Comparison of ENCODE assay signal across 13 mouse cellular contexts in genomic region chr11:96947849-96948248, GRCm38 (mm10). TPM values are rescaled to one million over a fixed set of nuclear protein-coding genes. Genes with fewer than 3 reads are reported as not detected.
A peak's percentile ranks its signal among the peaks of the same experiment; 100 is the strongest.
DNase-seq lines count a peak whose midpoint lies in the region; ATAC-seq and TF ChIP-seq lines count a peak whose summit lies in the region.
"Had no signal": no experiment of that assay in that cellular context is flagged by ENCODE, and none has a peak within 500 bp of the region (broad histone marks: within the 10 kb centered on the region; RNA-seq: fewer than 3 reads in every experiment).

No protein-coding gene starts in this region.

- no peak for DNase-seq in heart, adult 8-10 months (ENCODE audit: low spot score)
- DNase-seq in G1E (ENCODE audit: low spot score), result peak; percentile 81
- no peak for DNase-seq in cerebellum, adult 18-20 months
- DNase-seq in right cerebral cortex, postnatal 25 days, result no peak
- no peak for DNase-seq in cerebellum, postnatal 14 days
- DNase-seq: adrenal gland, adult 2 months; kidney, adult 11 months; kidney, postnatal 36 days had no signal

- H3K4me3 ChIP-seq in heart, embryonic 13.5 days, result no peak overlapping the region
- H3K4me3 ChIP-seq in G1E (ENCODE audit: low read depth, low read length), result peak overlapping the region; percentile 64; the same call in 1 of the 2 replicates
- peak overlapping the region; percentile 83 for H3K4me3 ChIP-seq in liver, embryonic 15.5 days (replicated peaks)
- H3K4me3 ChIP-seq: hindbrain, embryonic 10.5 days; limb, embryonic 15.5 days had no signal

- peaks cover 24% of the 10 kb centered on the region for H3K36me3 ChIP-seq in heart, embryonic 13.5 days
- H3K36me3 ChIP-seq in G1E (replicated peaks), result peaks cover 72% of the 10 kb centered on the region
- H3K36me3 ChIP-seq in liver, embryonic 15.5 days (replicated peaks), result peaks cover 44% of the 10 kb centered on the region

- TF ChIP-seq CTCF in G1E (IDR thresholded peaks at IDR 0.05; ENCODE audit: low read depth, low read length), result no peak

- H3K4me2 ChIP-seq in heart, embryonic 13.5 days, result peak overlapping the region; percentile 18
- peak overlapping the region; percentile 95 for H3K4me2 ChIP-seq in liver, embryonic 15.5 days
- H3K4me2 ChIP-seq: limb, embryonic 15.5 days had no signal

- ATAC-seq in heart, embryonic 13.5 days (ENCODE audit: extremely low read depth, insufficient number of reproducible peaks, low FRiP score, low TSS enrichment), result no peak
- peak; percentile 70 for ATAC-seq in G1E (ENCODE audit: extremely low read depth, insufficient number of reproducible peaks, low FRiP score, poor library complexity, severe bottlenecking)
- ATAC-seq in erythroblast, adult 5-6 weeks (replicated peaks; ENCODE audit: low FRiP score, poor library complexity, severe bottlenecking), result peak; percentile 49
- peak; percentile 71 for ATAC-seq in liver, embryonic 15.5 days (ENCODE audit: insufficient read depth)

- no peak overlapping the region for H3K9ac ChIP-seq in heart, embryonic 13.5 days
- H3K9ac ChIP-seq in liver, embryonic 15.5 days, result peak overlapping the region; percentile 70
- H3K9ac ChIP-seq: limb, embryonic 15.5 days had no signal

- H3K4me1 ChIP-seq in heart, embryonic 13.5 days, result peaks cover 22% of the 10 kb centered on the region
- H3K4me1 ChIP-seq in G1E (ENCODE audit: insufficient read depth, low read depth, low read length), result peaks cover 88% of the 10 kb centered on the region
- H3K4me1 ChIP-seq in liver, embryonic 15.5 days (replicated peaks), result peaks cover 89% of the 10 kb centered on the region

- no peaks in the 10 kb centered on the region for H3K9me3 ChIP-seq in heart, embryonic 13.5 days
- no peaks in the 10 kb centered on the region for H3K9me3 ChIP-seq in G1E (replicated peaks)
- no peaks in the 10 kb centered on the region for H3K9me3 ChIP-seq in liver, embryonic 15.5 days (replicated peaks)
- H3K9me3 ChIP-seq: hindbrain, embryonic 10.5 days; limb, embryonic 15.5 days had no signal

- no peaks in the 10 kb centered on the region for H3K27me3 ChIP-seq in heart, embryonic 13.5 days (replicated peaks)
- no peaks in the 10 kb centered on the region for H3K27me3 ChIP-seq in G1E (ENCODE audit: insufficient read depth, low read length)
- H3K27me3 ChIP-seq in liver, embryonic 15.5 days, result no peaks in the 10 kb centered on the region
- H3K27me3 ChIP-seq: limb, embryonic 15.5 days had no signal

- H3K27ac ChIP-seq in heart, embryonic 13.5 days (replicated peaks), result no peak overlapping the region
- H3K27ac ChIP-seq in liver, embryonic 15.5 days (replicated peaks), result peak overlapping the region; percentile 100
- H3K27ac ChIP-seq: hindbrain, embryonic 10.5 days; limb, embryonic 15.5 days had no signal

- WGBS in heart, embryonic 13.5 days, result 65% methylated on average over 4 of the region's 4 CpGs
- WGBS in liver, embryonic 15.5 days (ENCODE audit: insufficient replicate concordance), result 16% methylated on average over 4 of the region's 4 CpGs

RNA-seq across cellular contexts. Expression of gene Pnpo, which starts 4.1 kb away (rescaled TPM):
- polyA plus RNA-seq in heart, embryonic 13.5 days (2015; fragmentation: Nextera tagmentation; extraction: Ambion mirVana), result 53.3 and 55.6 TPM in 2 replicates
- total RNA-seq in heart, adult 8-10 months (2022), result 10 to 100 TPM; 14.9 to 16.6 (median 16.1) TPM
- total RNA-seq in G1E (2014; fragmentation: Nextera tagmentation) (119 and 123 TPM in 2 replicates), G1E (2017) (298 and 340 TPM in 2 replicates)
- polyA plus RNA-seq in G1E (2012), result 64.1 and 97.1 TPM in 2 replicates
- 231 and 288 TPM in 2 replicates for total RNA-seq in erythroblast, adult 5-6 weeks (2015; ENCODE audit: low replicate concordance)
- total RNA-seq in erythroblast, adult 5-6 weeks (2017; ENCODE audit: low replicate concordance), result 381 and 405 TPM in 2 replicates
- polyA plus RNA-seq in liver, embryonic 15.5 days (2015; fragmentation: Nextera tagmentation; extraction: Ambion mirVana), result 719 and 785 TPM in 2 replicates

RNA-seq across cellular contexts. Expression of gene Prr15l, which starts 19.9 kb away (rescaled TPM):
- polyA plus RNA-seq in heart, embryonic 13.5 days (2015; fragmentation: Nextera tagmentation; extraction: Ambion mirVana), result 0.79 and 1.0 TPM in 2 replicates
- total RNA-seq in heart, adult 8-10 months (2022), result 1 to 10 TPM; 1.1 to 1.7 (median 1.5) TPM
- total RNA-seq in G1E (2014; fragmentation: Nextera tagmentation), result not detected in 2 replicates
- 0.05 and 0.17 TPM in 2 replicates for total RNA-seq in G1E (2017)
- 0.11 and 0.17 TPM in 2 replicates for polyA plus RNA-seq in G1E (2012)
- not detected in 2 replicates for total RNA-seq in erythroblast, adult 5-6 weeks (2015; ENCODE audit: low replicate concordance)
- 0.94 and 1.3 TPM in 2 replicates for total RNA-seq in erythroblast, adult 5-6 weeks (2017; ENCODE audit: low replicate concordance)
- polyA plus RNA-seq in liver, embryonic 15.5 days (2015; fragmentation: Nextera tagmentation; extraction: Ambion mirVana), result 5.9 and 6.1 TPM in 2 replicates
- polyA plus RNA-seq: adrenal gland, adult 2 months had no signal

RNA-seq across cellular contexts. Expression of gene Cdk5rap3, which starts 31.6 kb away (rescaled TPM):
- polyA plus RNA-seq in heart, embryonic 13.5 days (2015; fragmentation: Nextera tagmentation; extraction: Ambion mirVana), result 50.4 and 52.4 TPM in 2 replicates
- 10 to 100 TPM; 20.4 to 25.7 (median 22.7) TPM for total RNA-seq in heart, adult 8-10 months (2022)
- total RNA-seq in G1E (2014; fragmentation: Nextera tagmentation) (30.6 and 31.7 TPM in 2 replicates), G1E (2017) (51.3 and 59.3 TPM in 2 replicates)
- 63.6 TPM in 2 replicates for polyA plus RNA-seq in G1E (2012)
- total RNA-seq in erythroblast, adult 5-6 weeks (2015; ENCODE audit: low replicate concordance), result 6.1 and 8.6 TPM in 2 replicates
- total RNA-seq in erythroblast, adult 5-6 weeks (2017; ENCODE audit: low replicate concordance), result 6.8 and 17.3 TPM in 2 replicates
- 33.7 and 40.6 TPM in 2 replicates for polyA plus RNA-seq in liver, embryonic 15.5 days (2015; fragmentation: Nextera tagmentation; extraction: Ambion mirVana)

RNA-seq across cellular contexts. Expression of gene Sp2, which starts 34.9 kb away (rescaled TPM):
- polyA plus RNA-seq in heart, embryonic 13.5 days (2015; fragmentation: Nextera tagmentation; extraction: Ambion mirVana), result 15.8 and 17.8 TPM in 2 replicates
- total RNA-seq in heart, adult 8-10 months (2022), result 10 to 100 TPM in 2 of 4 experiments, 1 to 10 TPM in 2; 7.8 to 13.7 (median 11.0) TPM
- 27.9 and 32.3 TPM in 2 replicates for total RNA-seq in G1E (2014; fragmentation: Nextera tagmentation)
- total RNA-seq in G1E (2017), result 0.99 and 1.6 TPM in 2 replicates
- 46.6 and 54.6 TPM in 2 replicates for polyA plus RNA-seq in G1E (2012)
- 16.1 and 17.1 TPM in 2 replicates for total RNA-seq in erythroblast, adult 5-6 weeks (2015; ENCODE audit: low replicate concordance)
- 4.4 and 6.1 TPM in 2 replicates for total RNA-seq in erythroblast, adult 5-6 weeks (2017; ENCODE audit: low replicate concordance)
- polyA plus RNA-seq in liver, embryonic 15.5 days (2015; fragmentation: Nextera tagmentation; extraction: Ambion mirVana), result 17.6 and 18.0 TPM in 2 replicates

Comparison
In these comparisons a context has a peak if more than half of its experiments do, and no peak if none do; other contexts are left out.
1. RNA of gene Pnpo, which starts 4.1 kb away (total RNA-seq): 231 to 405 TPM in erythroblast, adult 5-6 weeks and 119 to 340 TPM in G1E; 14.9 to 16.6 TPM in heart, adult 8-10 months; every median in the first group is over 4 times any median in the second.